Comparison of ENCODE assay signal across 17 mouse cellular contexts in the genomic region with DNA sequence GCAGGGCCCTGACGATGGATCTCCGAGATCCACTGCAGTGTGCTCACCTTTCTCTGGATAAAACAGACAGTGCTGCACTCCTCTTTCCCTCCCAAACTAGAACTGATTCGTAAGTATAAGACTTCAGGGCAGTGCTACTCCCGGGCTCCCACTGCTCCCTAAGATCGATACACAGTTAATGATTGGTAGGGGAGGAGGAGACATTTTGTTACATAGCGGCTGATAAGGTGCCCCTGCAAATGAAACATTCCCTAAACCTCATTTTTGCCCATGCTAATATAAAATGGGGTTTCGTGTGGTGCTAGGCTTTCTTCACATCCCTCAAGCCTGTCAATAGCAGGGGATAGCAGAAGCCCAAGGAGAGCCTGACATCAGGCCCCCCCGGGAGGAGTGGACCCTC.
"Had no signal": no experiment of that assay in that cellular context is flagged by ENCODE, and none has a peak within 500 bp of the region (broad histone marks: within the 10 kb centered on the region; RNA-seq: fewer than 3 reads in every experiment).

No protein-coding gene starts in this region.

- H3K4me3 ChIP-seq: lung, embryonic 15.5 days; megakaryocyte, embryonic 14.5 days; midbrain, embryonic 13.5 days; midbrain, embryonic 15.5 days; neural tube, embryonic 12.5 days; stomach, embryonic 15.5 days had no signal

- H3K9ac ChIP-seq: lung, embryonic 15.5 days; midbrain, embryonic 13.5 days; midbrain, embryonic 15.5 days; neural tube, embryonic 12.5 days; stomach, embryonic 15.5 days had no signal

- DNase-seq: lung, adult 2 months; lung, postnatal 14 days; lung, postnatal 36 days; right cerebral cortex, postnatal 14 days; thymus, adult 2 months; thymus, postnatal 25 days; thymus, postnatal 4 days had no signal

- H3K36me3 ChIP-seq: lung, embryonic 15.5 days; midbrain, embryonic 13.5 days; midbrain, embryonic 15.5 days; neural tube, embryonic 12.5 days; stomach, embryonic 15.5 days had no signal

- H3K4me1 ChIP-seq: lung, embryonic 15.5 days; midbrain, embryonic 13.5 days; midbrain, embryonic 15.5 days; neural tube, embryonic 12.5 days; stomach, embryonic 15.5 days had no signal

- H3K4me2 ChIP-seq: lung, embryonic 15.5 days; midbrain, embryonic 11.5 days; midbrain, embryonic 13.5 days; midbrain, embryonic 15.5 days; neural tube, embryonic 12.5 days; stomach, embryonic 15.5 days had no signal

- ATAC-seq: lung, postnatal 0 days; midbrain, embryonic 13.5 days; midbrain, embryonic 15.5 days had no signal

- H3K27me3 ChIP-seq: lung, embryonic 15.5 days; megakaryocyte, embryonic 14.5 days; midbrain, embryonic 13.5 days; midbrain, embryonic 15.5 days; neural tube, embryonic 12.5 days; stomach, embryonic 15.5 days had no signal

- H3K9me3 ChIP-seq: lung, embryonic 15.5 days; midbrain, embryonic 13.5 days; midbrain, embryonic 15.5 days; neural tube, embryonic 12.5 days; stomach, embryonic 15.5 days had no signal

- H3K27ac ChIP-seq: lung, embryonic 15.5 days; macrophage; midbrain, embryonic 13.5 days; midbrain, embryonic 15.5 days; neural tube, embryonic 12.5 days; stomach, embryonic 15.5 days; stomach, postnatal 0 days had no signal
